Mouse (Mus musculus) G1E (cell line): Measurements from ENCODE around the gene Zmym2.

Experiments used
- CTCF ChIP-seq: IDR thresholded peaks from 2 replicates; pipeline ENCODE4 v1.5.1; 2012; ENCODE audit warnings: low read depth, low read length, inconsistent platforms, mixed read lengths
- GATA1 ChIP-seq: IDR thresholded peaks from 2 replicates; pipeline ENCODE4 v1.6.1; 2012; ENCODE audit warnings: borderline replicate concordance, low read length, inconsistent platforms, mixed read lengths
- GATA2 ChIP-seq: IDR thresholded peaks from 2 replicates; pipeline ENCODE4 v1.6.1; 2012; ENCODE audit warnings: low read depth, low read length, inconsistent platforms, borderline replicate concordance
- POLR2AphosphoS5 ChIP-seq: IDR thresholded peaks from 2 replicates; pipeline ENCODE4 v1.6.1; 2012; ENCODE audit warnings: low read depth, low read length, inconsistent platforms; ENCODE audit not compliant: insufficient replicate concordance
- TAL1 ChIP-seq: conservative IDR thresholded peaks from 2 replicates; pipeline ENCODE4 v1.6.1; 2012; ENCODE audit warnings: low read depth, low read length, inconsistent platforms, mixed read lengths

DNA sequence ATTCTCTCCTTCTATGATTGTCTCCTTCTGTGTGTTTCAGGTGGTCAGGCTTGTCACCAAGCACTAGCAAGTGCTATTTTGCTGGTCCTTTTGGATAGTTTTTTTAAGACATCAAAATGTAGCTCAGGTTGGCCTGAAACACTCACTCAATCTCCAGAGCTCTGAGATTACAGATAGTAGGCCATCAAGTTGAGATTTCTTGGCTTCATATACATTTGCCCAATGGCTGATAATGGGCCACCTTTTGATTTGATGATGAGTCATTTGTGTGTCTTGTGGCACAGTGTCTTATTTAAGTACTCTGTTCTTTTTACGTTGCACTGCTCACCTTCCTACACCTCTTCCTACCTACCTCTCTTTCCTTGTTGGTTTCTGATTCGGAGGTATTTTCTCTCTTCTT, 11.0 kb downstream of the Zmym2 start:
- TF ChIP-seq CTCF = no peak
- TF ChIP-seq TAL1 = no peak
- TF ChIP-seq GATA1 = no peak
- no peak for TF ChIP-seq POLR2AphosphoS5
- no peak for TF ChIP-seq GATA2
